Mouse (Mus musculus) cerebellum, adult 9-10 months (tissue): ENCODE data around the gene Tenm2.

Experiments used
- DNase-seq: peaks from one replicate; pipeline ENCODE4 v3.0.0; 2022

The Tenm2 gene

GRCm38 (mm10) chr11:36891106-36891505 is 344.7 kb downstream of the Tenm2 start:
- DNase-seq, result no peak

GRCm38 (mm10) chr11:36887490-36887889 is 348.3 kb downstream of the Tenm2 start:
- DNase-seq, result no peak

GRCm38 (mm10) chr11:36886147-36886546 is 349.6 kb downstream of the Tenm2 start:
- DNase-seq, result no peak

- DNase-seq, result no peak
Observed at GRCm38 (mm10) chr11:36872961-36873360, 362.8 kb downstream of the Tenm2 start.

- no peak for DNase-seq
Observed at GRCm38 (mm10) chr11:36870548-36870947, 365.2 kb downstream of the Tenm2 start.

GRCm38 (mm10) chr11:36851690-36852089 is 384.1 kb downstream of the Tenm2 start:
- DNase-seq, result no peak

GRCm38 (mm10) chr11:36847451-36847850 is 388.3 kb downstream of the Tenm2 start:
- DNase-seq, result no peak

- no peak for DNase-seq
Observed at GRCm38 (mm10) chr11:36832855-36833254, 402.9 kb downstream of the Tenm2 start.

- no peak for DNase-seq
Observed at GRCm38 (mm10) chr11:36831511-36831910, 404.3 kb downstream of the Tenm2 start.

GRCm38 (mm10) chr11:36824666-36825065 is 411.1 kb downstream of the Tenm2 start:
- DNase-seq, result no peak

GRCm38 (mm10) chr11:36804615-36805014 is 431.1 kb downstream of the Tenm2 start:
- DNase-seq, result no peak

GRCm38 (mm10) chr11:36802208-36802631 is 433.5 kb downstream of the Tenm2 start:
- no peak for DNase-seq

GRCm38 (mm10) chr11:36801683-36802082 is 434.1 kb downstream of the Tenm2 start:
- no peak for DNase-seq

GRCm38 (mm10) chr11:36799409-36799808 is 436.4 kb downstream of the Tenm2 start:
- DNase-seq, result no peak

- DNase-seq, result no peak
Observed at GRCm38 (mm10) chr11:36758009-36758408, 477.8 kb downstream of the Tenm2 start.

GRCm38 (mm10) chr11:36746286-36746685 is 489.5 kb downstream of the Tenm2 start:
- DNase-seq, result no peak

- DNase-seq, result no peak
Observed at GRCm38 (mm10) chr11:36727800-36728199, 508.0 kb downstream of the Tenm2 start.

GRCm38 (mm10) chr11:36702881-36703280 is 532.9 kb downstream of the Tenm2 start:
- DNase-seq, result no peak

GRCm38 (mm10) chr11:36700951-36701350 is 534.8 kb downstream of the Tenm2 start:
- DNase-seq, result no peak

GRCm38 (mm10) chr11:36700131-36700530 is 535.6 kb downstream of the Tenm2 start:
- DNase-seq, result no peak

- no peak for DNase-seq
Observed at GRCm38 (mm10) chr11:36698268-36698667, 537.5 kb downstream of the Tenm2 start.

GRCm38 (mm10) chr11:36697816-36698215 is 537.9 kb downstream of the Tenm2 start:
- no peak for DNase-seq

- no peak for DNase-seq
Observed at GRCm38 (mm10) chr11:36697021-36697639, 538.6 kb downstream of the Tenm2 start.

- no peak for DNase-seq
Observed at GRCm38 (mm10) chr11:36694810-36695209, 541.0 kb downstream of the Tenm2 start.

GRCm38 (mm10) chr11:36692637-36693036 is 543.1 kb downstream of the Tenm2 start:
- no peak for DNase-seq
